Mouse (Mus musculus) lung, postnatal 25 days (tissue): ENCODE measurements around the gene Trpc5os.

ENCODE experiments used
- DNase-seq: peaks from one replicate; pipeline ENCODE4 v3.0.0; 2022; ENCODE audit warnings: low spot score

Trpc5os gene

DNA sequence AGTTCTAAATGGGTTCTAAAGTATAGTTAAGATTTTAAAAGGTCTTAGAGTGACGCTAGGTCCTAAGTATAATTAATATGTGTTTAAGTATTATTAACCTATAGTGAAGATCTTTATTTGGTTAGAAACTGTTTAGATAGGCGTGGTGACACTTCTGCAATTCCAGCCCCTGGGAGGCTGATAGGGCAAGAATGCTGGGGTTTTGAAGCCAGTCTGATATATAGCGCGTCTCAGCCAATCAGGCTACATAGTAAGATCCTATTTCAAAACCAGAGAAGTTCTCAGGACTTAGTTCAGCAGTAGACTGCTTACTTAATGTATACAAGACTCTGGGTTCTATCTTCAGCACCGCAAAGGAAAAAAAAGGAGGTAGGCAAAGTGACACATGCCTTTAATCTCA is at the start of gene Trpc5os:
Gene Trpc5os (plus strand): TSS at position 301 of the 400 bp plus-strand sequence.
- no peak for DNase-seq

- no peak for DNase-seq
These were observed 48.3 kb upstream of the Trpc5os start for GRCm38 (mm10) chrX:144408036-144408435.

- DNase-seq, result no peak
These were observed 36.1 kb upstream of the Trpc5os start for GRCm38 (mm10) chrX:144420259-144420658.

GRCm38 (mm10) chrX:144421091-144421490 is 35.3 kb upstream of the Trpc5os start:
- no peak for DNase-seq

DNA sequence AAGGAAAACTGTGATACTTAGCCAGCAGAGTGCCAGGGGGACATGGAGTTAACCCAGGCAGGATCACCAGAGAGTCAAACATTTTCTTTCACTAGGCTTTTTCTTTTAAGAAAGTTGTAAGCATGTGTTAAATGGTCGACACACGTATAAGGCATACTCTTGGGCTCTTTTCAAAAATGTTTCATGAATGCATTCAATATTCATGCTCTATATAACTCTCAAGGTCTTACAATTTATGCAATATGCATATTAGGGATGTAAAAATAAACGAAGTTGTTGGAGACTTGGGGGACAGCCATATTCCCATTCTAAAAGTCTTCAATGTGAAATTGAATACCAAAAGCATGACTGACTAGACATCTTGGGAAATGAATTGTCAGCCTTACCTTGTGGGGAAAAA is 32.5 kb upstream of the Trpc5os start:
- DNase-seq, result no peak

DNA sequence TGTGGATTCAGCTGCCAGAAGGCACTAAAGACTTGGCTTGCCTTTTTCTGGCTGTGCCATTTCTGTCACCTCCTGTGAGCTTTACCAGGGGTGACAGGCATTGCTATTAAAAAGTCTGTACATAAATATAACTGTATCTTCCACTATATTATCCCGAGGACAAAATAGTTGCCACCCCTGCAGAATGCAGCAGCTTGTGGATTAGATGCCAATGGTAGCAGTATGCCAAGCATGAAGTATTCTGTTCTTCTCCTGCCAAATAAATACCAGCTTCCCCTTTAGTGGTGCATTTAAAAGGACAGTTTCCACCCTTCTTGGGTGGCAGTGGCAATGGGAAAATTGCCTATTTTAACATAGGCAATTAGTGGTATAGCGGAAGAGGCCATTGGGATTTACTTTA is 8.0 kb downstream of the Trpc5os start:
- no peak for DNase-seq

DNA sequence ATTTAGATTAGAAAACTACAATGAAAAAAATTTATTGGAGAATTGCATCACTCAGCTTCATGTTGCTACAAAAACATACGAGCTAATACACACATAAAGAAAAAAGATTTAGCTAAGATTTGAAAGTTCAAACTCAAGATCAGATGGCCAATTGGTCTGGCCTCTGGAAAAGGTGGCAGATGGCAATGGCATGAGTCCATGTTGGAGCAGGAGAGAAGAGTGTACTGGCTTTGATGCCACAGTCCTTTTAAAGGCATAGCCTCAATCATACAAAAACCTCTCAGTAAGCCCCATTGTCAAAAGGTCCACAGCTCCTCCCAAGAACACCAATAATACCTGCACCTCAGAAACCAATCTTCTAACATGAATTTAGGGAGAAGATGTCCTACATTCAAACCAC is 35.0 kb downstream of the Trpc5os start:
- DNase-seq, result no peak

GRCm38 (mm10) chrX:144523239-144523638 is 66.9 kb downstream of the Trpc5os start:
- no peak for DNase-seq

DNA sequence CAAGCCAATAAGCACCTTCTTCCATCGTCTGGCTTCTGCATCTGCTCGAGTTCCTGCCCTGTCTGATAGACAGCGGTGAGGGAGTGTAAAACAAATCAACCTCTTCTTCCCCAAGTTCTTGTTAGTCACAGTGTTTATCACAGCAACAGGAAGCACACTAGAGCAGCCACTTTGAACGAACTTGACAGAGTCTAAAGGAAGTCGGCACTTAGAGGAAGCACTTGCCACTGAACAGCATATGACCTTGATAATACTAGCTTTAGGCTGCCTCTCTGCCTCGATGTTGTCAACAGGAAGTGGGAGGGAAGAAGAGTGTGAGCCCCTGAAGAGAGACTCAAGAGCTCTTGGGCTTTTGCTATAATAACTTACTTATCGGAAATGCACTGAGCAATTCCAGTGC is 69.7 kb downstream of the Trpc5os start:
- peak; percentile 21 for DNase-seq
